Mouse (Mus musculus) intestine, embryonic 14.5 days (tissue): ENCODE measurements at regions not wholly inside any gene's neighbourhood (a gene's known extent, or its start where the extent isn't known, plus 50 kb on each side); places are given as distances from the start of the nearest gene placed in this dataset.
"Not testable (repeated sequence)": the region's sequence is repeated elsewhere in the genome, so short reads cannot be mapped to it uniquely, and the experiment has no call there.

Source experiments
- ATAC-seq: fragments of 200-750 bp; cut with Nextera tagmentation; replicated peaks from 2 replicates; pipeline ENCODE4 v1.8.0; 2017; ENCODE audit warnings: low read depth, moderate number of reproducible peaks, moderate TSS enrichment, moderate library complexity; ENCODE audit not compliant: low FRiP score, low TSS enrichment
- DNase-seq: peaks from one replicate; pipeline ENCODE4 v3.0.0-alpha.2; 2018; ENCODE audit warnings: low spot score
- H3K27ac ChIP-seq: fragments of 300-500 bp; sonication (generic); 2 replicates; pipeline ENCODE4 v1.5.1; 2014; ENCODE audit warnings: low read depth, mild to moderate bottlenecking, control low read depth
- H3K27me3 ChIP-seq: fragments of 300-500 bp; sonication (generic); replicated peaks from 2 replicates; pipeline ENCODE4 v1.6.1; 2014; ENCODE audit warnings: low read length, control low read depth; ENCODE audit not compliant: control insufficient read depth, insufficient read depth
- H3K36me3 ChIP-seq: fragments of 300-500 bp; sonication (generic); 2 replicates; pipeline ENCODE4 v1.6.1; 2014; ENCODE audit warnings: low read length, control low read depth; ENCODE audit not compliant: control insufficient read depth, insufficient read depth
- H3K4me1 ChIP-seq: fragments of 300-500 bp; sonication (generic); replicated peaks from 2 replicates; pipeline ENCODE4 v1.6.1; 2014; ENCODE audit warnings: low read length, control low read depth, mixed read lengths; ENCODE audit not compliant: control insufficient read depth, insufficient read depth
- H3K4me2 ChIP-seq: fragments of 300-500 bp; sonication (generic); 2 replicates; pipeline ENCODE4 v1.6.1; 2014; ENCODE audit warnings: low read length
- H3K4me3 ChIP-seq: fragments of 300-500 bp; sonication (generic); 2 replicates; pipeline ENCODE4 v1.5.1; 2014; ENCODE audit warnings: low read depth, low read length, control low read depth, mixed read lengths
- H3K9ac ChIP-seq: fragments of 300-500 bp; sonication (generic); 2 replicates; pipeline ENCODE4 v1.6.1; 2014; ENCODE audit warnings: mild to moderate bottlenecking, low read length
- H3K9me3 ChIP-seq: fragments of 300-500 bp; sonication (generic); 2 replicates; pipeline ENCODE4 v1.6.1; 2016; ENCODE audit warnings: low read length, control low read depth; ENCODE audit not compliant: control insufficient read depth
- WGBS: fragments of 180-500 bp; shearing (Covaris S2); extraction: QIAGEN DNeasy Blood & Tissue Kit; methylation state at CpG from one replicate; pipeline ENCODE4 v1.1.7; 2014; 5-methylcytosine and 5-hydroxymethylcytosine counted together

GRCm38 (mm10) chr7:83381381-83382181 is 203.1 kb upstream of the Tmc3 start:
- DNase-seq = no peak
- 68% methylated on average over 7 of the region's 7 CpGs for WGBS

GRCm38 (mm10) chr7:83382803-83383363 is 201.8 kb upstream of the Tmc3 start:
- H3K36me3 ChIP-seq = no peaks in the 10 kb centered on the region
- H3K4me3 ChIP-seq = no peak overlapping the region
- no peaks in the 10 kb centered on the region for H3K27me3 ChIP-seq
- DNase-seq = peak; percentile 73
- H3K27ac ChIP-seq = peak overlapping the region; percentile 33; the same call in 1 of the 2 replicates
- H3K9me3 ChIP-seq = no peaks in the 10 kb centered on the region
- H3K4me1 ChIP-seq = peaks cover 13% of the 10 kb centered on the region
- H3K4me2 ChIP-seq = no peak overlapping the region
- peak; percentile 91 for ATAC-seq
- no peak overlapping the region for H3K9ac ChIP-seq
- WGBS = 17% methylated on average over 8 of the region's 8 CpGs

More at GRCm38 (mm10) chr7:83381381-83382181, 203.1 kb upstream of the Tmc3 start:
- H3K36me3 ChIP-seq = no peaks in the 10 kb centered on the region
- no peak overlapping the region for H3K9ac ChIP-seq
- no peak for ATAC-seq
- H3K4me1 ChIP-seq = peaks cover 13% of the 10 kb centered on the region
- no peaks in the 10 kb centered on the region for H3K27me3 ChIP-seq
- H3K9me3 ChIP-seq = no peaks in the 10 kb centered on the region
- H3K27ac ChIP-seq = 0 out of 2 replicates have a peak overlapping the region, but pooled peaks have one; percentile 51
- H3K4me3 ChIP-seq = no peak overlapping the region
- H3K4me2 ChIP-seq = no peak overlapping the region

- H3K9me3 ChIP-seq = no peaks in the 10 kb centered on the region
- no peak overlapping the region for H3K9ac ChIP-seq
- no peak for ATAC-seq
- no peaks in the 10 kb centered on the region for H3K36me3 ChIP-seq
- no peak overlapping the region for H3K27ac ChIP-seq
- H3K4me2 ChIP-seq = no peak overlapping the region
- no peak overlapping the region for H3K4me3 ChIP-seq
- 76% methylated on average over 5 of the region's 5 CpGs for WGBS
- no peaks in the 10 kb centered on the region for H3K27me3 ChIP-seq
- no peak for DNase-seq
- no peaks in the 10 kb centered on the region for H3K4me1 ChIP-seq
Measured at GRCm38 (mm10) chr7:83391388-83391787, 193.3 kb upstream of the Tmc3 start.

- ATAC-seq (no peak), DNase-seq (no peak)
- no peaks in the 10 kb centered on the region for H3K4me1 ChIP-seq
- H3K4me2 ChIP-seq = no peak overlapping the region
- H3K36me3 ChIP-seq = no peaks in the 10 kb centered on the region
- H3K4me3 ChIP-seq = no peak overlapping the region
- WGBS = 67% methylated on average over 2 of the region's 2 CpGs
- no peaks in the 10 kb centered on the region for H3K9me3 ChIP-seq
- H3K9ac ChIP-seq = no peak overlapping the region
- H3K27ac ChIP-seq = no peak overlapping the region
- H3K27me3 ChIP-seq = no peaks in the 10 kb centered on the region
Measured at GRCm38 (mm10) chr7:83392181-83392580, 192.5 kb upstream of the Tmc3 start.

- no peaks in the 10 kb centered on the region for H3K36me3 ChIP-seq
- no peak overlapping the region for H3K9ac ChIP-seq
- H3K4me3 ChIP-seq = no peak overlapping the region
- ATAC-seq = no peak
- H3K4me2 ChIP-seq = no peak overlapping the region
- H3K27me3 ChIP-seq = no peaks in the 10 kb centered on the region
- H3K9me3 ChIP-seq = no peaks in the 10 kb centered on the region
- no peak for DNase-seq
- H3K4me1 ChIP-seq = no peaks in the 10 kb centered on the region
- H3K27ac ChIP-seq = no peak overlapping the region
Measured at GRCm38 (mm10) chr7:83392625-83393024, 192.1 kb upstream of the Tmc3 start.

GRCm38 (mm10) chr7:83394156-83394555 is 190.6 kb upstream of the Tmc3 start:
- no peak overlapping the region for H3K27ac ChIP-seq
- H3K27me3 ChIP-seq = no peaks in the 10 kb centered on the region
- DNase-seq (no peak), ATAC-seq (no peak)
- no peaks in the 10 kb centered on the region for H3K9me3 ChIP-seq
- no peak overlapping the region for H3K4me2 ChIP-seq
- H3K9ac ChIP-seq = no peak overlapping the region
- no peaks in the 10 kb centered on the region for H3K4me1 ChIP-seq
- WGBS = 70% methylated on average over 2 of the region's 2 CpGs
- no peaks in the 10 kb centered on the region for H3K36me3 ChIP-seq
- no peak overlapping the region for H3K4me3 ChIP-seq

GRCm38 (mm10) chr7:83399668-83400067 is 185.1 kb upstream of the Tmc3 start:
- Histone ChIP-seq H3K27me3 (no peaks in the 10 kb centered on the region), H3K9ac (no peak overlapping the region), H3K36me3 (no peaks in the 10 kb centered on the region), H3K4me2 (no peak overlapping the region), H3K4me3 (no peak overlapping the region), H3K27ac (no peak overlapping the region), H3K4me1 (no peaks in the 10 kb centered on the region), H3K9me3 (no peaks in the 10 kb centered on the region)
- ATAC-seq = no peak
- no peak for DNase-seq

- ATAC-seq (no peak), DNase-seq (no peak)
- H3K4me3 ChIP-seq = no peak overlapping the region
- no peaks in the 10 kb centered on the region for H3K36me3 ChIP-seq
- H3K27me3 ChIP-seq = no peaks in the 10 kb centered on the region
- whole genome bisulfite sequencing = 85% methylated on average over 5 of the region's 5 CpGs
- no peaks in the 10 kb centered on the region for H3K9me3 ChIP-seq
- no peak overlapping the region for H3K9ac ChIP-seq
- no peaks in the 10 kb centered on the region for H3K4me1 ChIP-seq
- H3K27ac ChIP-seq = no peak overlapping the region
- H3K4me2 ChIP-seq = no peak overlapping the region
Measured at GRCm38 (mm10) chr7:83401001-83401400, 183.7 kb upstream of the Tmc3 start.

- not testable (repeated sequence) for H3K27ac ChIP-seq, ATAC-seq, H3K36me3 ChIP-seq, H3K4me2 ChIP-seq, H3K4me1 ChIP-seq, H3K9ac ChIP-seq, DNase-seq, H3K9me3 ChIP-seq, H3K27me3 ChIP-seq, H3K4me3 ChIP-seq
- 78% methylated on average over 5 of the region's 5 CpGs for WGBS
Measured at GRCm38 (mm10) chr7:83412745-83413144, 172.0 kb upstream of the Tmc3 start.
